Mouse (Mus musculus): ENCODE measurements around the gene Igsf3.

GRCm38 (mm10) chr3:101499906-101500305 is 123.0 kb downstream of the Igsf3 start:
- TF ChIP-seq CTCF (IDR thresholded peaks at IDR 0.05; ENCODE audit: borderline replicate concordance, extremely low read depth, insufficient read depth, insufficient read length) (no peak), POLR2A (IDR thresholded peaks at IDR 0.05; ENCODE audit: borderline replicate concordance, extremely low read depth, insufficient read depth, insufficient read length, poor library complexity, severe bottlenecking) (no peak)

All from brain, embryonic 14.5 days (tissue).